Mouse (Mus musculus) intestine, postnatal 0 days (tissue): Measurements from ENCODE around the gene 5730522E02Rik. TPM values are rescaled to one million over a fixed set of nuclear protein-coding genes. Genes with fewer than 3 reads are reported as not detected.

Experiments
- ATAC-seq: fragments of 200-750 bp; cut with Nextera tagmentation; 2 replicates; pipeline ENCODE4 v1.8.0; 2017; ENCODE audit warnings: mild to moderate bottlenecking, moderate TSS enrichment, moderate library complexity
- H3K27ac ChIP-seq: fragments of 300-500 bp; sonication (generic); 2 replicates; pipeline ENCODE4 v1.5.1; 2014; ENCODE audit warnings: mild to moderate bottlenecking, low read depth, low read length, moderate library complexity
- H3K27me3 ChIP-seq: fragments of 300-500 bp; sonication (generic); replicated peaks from 2 replicates; pipeline ENCODE4 v1.6.1; 2014; ENCODE audit warnings: low read length, mixed read lengths; ENCODE audit not compliant: control insufficient read depth, insufficient read depth
- H3K36me3 ChIP-seq: fragments of 300-500 bp; sonication (generic); 2 replicates; pipeline ENCODE4 v1.6.1; 2014; ENCODE audit warnings: mild to moderate bottlenecking, moderate library complexity; ENCODE audit not compliant: control insufficient read depth, insufficient read depth
- H3K4me1 ChIP-seq: fragments of 300-500 bp; sonication (generic); replicated peaks from 2 replicates; pipeline ENCODE4 v1.6.1; 2014; ENCODE audit warnings: antibody characterized with exemption, low read length, mixed read lengths; ENCODE audit not compliant: control insufficient read depth, insufficient read depth
- H3K4me2 ChIP-seq: fragments of 300-500 bp; sonication (generic); replicated peaks from 2 replicates; pipeline ENCODE4 v1.6.1; 2014; ENCODE audit warnings: low read depth, mild to moderate bottlenecking, moderate library complexity
- H3K4me3 ChIP-seq: fragments of 300-500 bp; sonication (generic); 2 replicates; pipeline ENCODE4 v1.5.1; 2014; ENCODE audit warnings: low read depth, low read length
- H3K9ac ChIP-seq: fragments of 300-500 bp; sonication (generic); 2 replicates; pipeline ENCODE4 v1.6.1; 2014; ENCODE audit warnings: mild to moderate bottlenecking, low read depth, low read length
- H3K9me3 ChIP-seq: fragments of 300-500 bp; sonication (generic); 2 replicates; pipeline ENCODE4 v1.6.1; 2016; ENCODE audit warnings: mixed run types; ENCODE audit not compliant: control insufficient read depth
- CTCF ChIP-seq: sonication (generic); IDR thresholded peaks from 2 replicates; pipeline ENCODE4 v1.5.1; 2016; ENCODE audit warnings: low read depth, mild to moderate bottlenecking, control low read depth, antibody characterized with exemption, moderate library complexity
- WGBS: fragments of 180-500 bp; shearing (Covaris S2); extraction: QIAGEN DNeasy Blood & Tissue Kit; methylation state at CpG from one replicate; pipeline ENCODE4 v1.1.7; 2014; 5-methylcytosine and 5-hydroxymethylcytosine counted together
- polyA plus RNA-seq: library from polyadenylated mRNA; unstranded; fragments of >200 nt; fragmentation: Nextera tagmentation; extraction: Ambion mirVana; gene quantifications from 2 replicates; pipeline ENCODE4 v1.2.1, GENCODE M21; 2015

Gene 5730522E02Rik
- polyA plus RNA-seq, 1 experiment from 2014 or later: 0.77 TPM

GRCm38 (mm10) chr11:25770991-25771568 lies 439.5 kb downstream of the 5730522E02Rik start:
- Histone ChIP-seq H3K27ac (no peak overlapping the region), H3K9ac (no peak overlapping the region), H3K9me3 (no peaks in the 10 kb centered on the region), H3K4me1 (no peaks in the 10 kb centered on the region), H3K4me3 (no peak overlapping the region), H3K27me3 (no peaks in the 10 kb centered on the region), H3K36me3 (no peaks in the 10 kb centered on the region), H3K4me2 (no peak overlapping the region)
- TF ChIP-seq CTCF: no peak
- 90% methylated on average over 3 of the region's 3 CpGs for WGBS
- ATAC-seq: no peak

GRCm38 (mm10) chr11:25767584-25768333 lies 442.8 kb downstream of the 5730522E02Rik start:
- Histone ChIP-seq H3K4me1 (no peaks in the 10 kb centered on the region), H3K27ac (no peak overlapping the region), H3K4me3 (no peak overlapping the region), H3K4me2 (no peak overlapping the region), H3K9me3 (no peaks in the 10 kb centered on the region), H3K27me3 (no peaks in the 10 kb centered on the region), H3K36me3 (no peaks in the 10 kb centered on the region), H3K9ac (no peak overlapping the region)
- no peak for ATAC-seq
- TF ChIP-seq CTCF: no peak
- 77% methylated on average over 5 of the region's 5 CpGs for WGBS

DNA sequence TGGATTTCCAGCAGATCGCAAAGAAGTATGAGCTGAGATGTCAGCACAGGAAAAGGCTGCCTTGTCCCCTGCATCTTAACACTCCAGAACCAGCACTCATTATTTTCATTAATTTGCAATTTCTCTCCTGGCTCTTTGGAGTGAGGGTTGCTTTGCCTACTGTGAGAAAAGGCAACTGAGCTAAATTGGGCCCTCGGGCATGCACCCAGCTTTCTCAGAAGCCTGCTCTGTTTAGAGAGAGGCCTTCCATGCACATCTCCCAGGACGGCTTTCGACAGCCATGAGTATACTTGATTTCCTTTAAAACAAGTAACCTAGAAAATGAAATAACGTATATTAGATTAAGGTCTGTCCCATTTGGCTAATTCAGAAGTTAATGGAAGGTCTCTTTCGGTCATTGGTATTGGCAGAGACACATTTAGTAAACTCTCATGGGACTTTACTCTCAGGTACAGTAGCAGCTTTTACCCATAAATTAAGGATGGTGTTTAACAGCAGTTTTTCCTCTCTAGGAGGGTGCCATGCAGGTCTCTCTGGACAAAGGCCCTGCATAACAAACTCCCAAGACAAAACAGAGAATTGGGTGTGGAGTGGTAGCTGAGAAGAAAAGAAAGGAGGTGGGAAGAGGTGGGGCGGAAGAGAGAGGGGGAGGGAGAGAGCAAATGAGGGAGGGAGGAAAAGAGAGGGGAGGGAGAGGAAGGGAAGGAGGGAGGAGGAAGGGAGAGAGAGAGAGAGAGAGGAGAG lies 457.2 kb downstream of the 5730522E02Rik start:
- no peaks in the 10 kb centered on the region for H3K27me3 ChIP-seq
- H3K9me3 ChIP-seq: no peaks in the 10 kb centered on the region
- H3K9ac ChIP-seq: no peak overlapping the region
- WGBS: 82% methylated on average over 7 of the region's 7 CpGs
- no peak for ATAC-seq
- no peak for TF ChIP-seq CTCF
- H3K4me1 ChIP-seq: no peaks in the 10 kb centered on the region
- H3K27ac ChIP-seq: no peak overlapping the region
- no peak overlapping the region for H3K4me2 ChIP-seq
- H3K36me3 ChIP-seq: no peaks in the 10 kb centered on the region
- no peak overlapping the region for H3K4me3 ChIP-seq

GRCm38 (mm10) chr11:25752418-25752817 lies 458.1 kb downstream of the 5730522E02Rik start:
- ATAC-seq: no peak
- TF ChIP-seq CTCF: no peak

GRCm38 (mm10) chr11:25747098-25747862 lies 463.3 kb downstream of the 5730522E02Rik start:
- 59% methylated on average over 6 of the region's 6 CpGs for WGBS
- TF ChIP-seq CTCF: no peak
- Histone ChIP-seq H3K4me1 (no peaks in the 10 kb centered on the region), H3K4me3 (no peak overlapping the region), H3K9ac (no peak overlapping the region), H3K36me3 (no peaks in the 10 kb centered on the region), H3K9me3 (no peaks in the 10 kb centered on the region), H3K27ac (no peak overlapping the region), H3K27me3 (no peaks in the 10 kb centered on the region), H3K4me2 (no peak overlapping the region)
- no peak for ATAC-seq

More at GRCm38 (mm10) chr11:25752418-25752817, 458.1 kb downstream of the 5730522E02Rik start:
- no peak overlapping the region for H3K4me2 ChIP-seq
- H3K4me1 ChIP-seq: no peaks in the 10 kb centered on the region
- no peaks in the 10 kb centered on the region for H3K9me3 ChIP-seq
- no peak overlapping the region for H3K27ac ChIP-seq
- no peak overlapping the region for H3K9ac ChIP-seq
- no peaks in the 10 kb centered on the region for H3K27me3 ChIP-seq
- H3K36me3 ChIP-seq: no peaks in the 10 kb centered on the region
- H3K4me3 ChIP-seq: no peak overlapping the region
- 93% methylated on average over 3 of the region's 3 CpGs for WGBS

DNA sequence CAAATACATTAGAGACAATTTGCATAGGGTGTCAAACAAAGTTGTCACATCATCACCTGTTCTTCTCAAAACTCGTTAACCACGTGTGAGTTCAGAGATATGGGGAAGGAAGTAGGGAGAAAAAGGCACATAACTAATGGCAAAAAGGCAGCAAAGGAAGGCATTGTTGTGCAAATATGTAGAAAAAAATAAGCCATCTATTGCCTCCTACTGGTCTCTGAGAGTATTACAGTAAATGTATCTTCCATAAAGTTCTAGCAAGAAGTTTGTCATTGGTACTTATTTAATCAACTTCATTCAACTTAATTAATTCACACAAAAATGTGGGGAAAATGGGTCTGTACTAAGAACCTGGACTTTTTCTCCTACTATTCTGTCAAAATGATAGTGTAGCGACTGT lies 466.9 kb downstream of the 5730522E02Rik start:
- WGBS: 88% methylated on average over 3 of the region's 3 CpGs
- Histone ChIP-seq H3K9me3 (no peaks in the 10 kb centered on the region), H3K4me1 (no peaks in the 10 kb centered on the region), H3K9ac (no peak overlapping the region), H3K36me3 (no peaks in the 10 kb centered on the region), H3K4me3 (no peak overlapping the region), H3K4me2 (no peak overlapping the region), H3K27ac (no peak overlapping the region), H3K27me3 (no peaks in the 10 kb centered on the region)
- TF ChIP-seq CTCF: peak; percentile 23; the same call in 1 of the 2 replicates
- no peak for ATAC-seq
